Mouse (Mus musculus): ENCODE data around the gene Arhgef28.
"Not testable (repeated sequence)": the region's sequence is repeated elsewhere in the genome, so short reads cannot be mapped to it uniquely, and the experiment has no call there.

DNA sequence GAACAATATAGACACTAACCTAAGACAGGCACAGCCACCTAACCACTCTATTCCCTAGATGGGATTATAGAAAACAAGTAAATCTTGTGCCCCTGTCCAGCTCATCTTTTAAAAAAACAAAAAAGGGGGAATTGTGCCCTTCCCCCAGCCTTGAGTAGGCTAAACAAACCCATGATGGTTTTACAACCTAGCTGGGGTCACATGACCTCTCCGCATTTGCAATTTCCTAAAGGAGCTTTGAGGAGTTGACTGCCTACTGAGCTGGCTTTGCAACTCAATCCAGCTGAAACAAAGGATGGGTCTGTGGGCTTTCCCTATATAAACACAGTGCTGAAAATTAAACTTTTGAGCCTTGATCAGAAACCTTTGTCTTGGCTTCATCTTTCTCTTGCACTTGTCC, 146.1 kb downstream of the Arhgef28 start:
- not testable (repeated sequence) for TF ChIP-seq POLR2A (IDR thresholded peaks at IDR 0.05; ENCODE audit: low read depth, low read length); CTCF (IDR thresholded peaks at IDR 0.05; ENCODE audit: extremely low read depth, insufficient read depth, insufficient read length, insufficient replicate concordance)
